Mouse (Mus musculus) liver, adult 2 months (tissue): ENCODE measurements around the gene Arpc4. TPM values are rescaled to one million over a fixed set of nuclear protein-coding genes. Genes with fewer than 3 reads are reported as not detected.
A peak's percentile ranks its signal among the peaks of the same experiment; 100 is the strongest.
"Not testable (repeated sequence)": the region's sequence is repeated elsewhere in the genome, so short reads cannot be mapped to it uniquely, and the experiment has no call there.

Experiments
- DNase-seq: peaks from one replicate; pipeline ENCODE4 v3.0.0-alpha.2; 2011; ENCODE audit warnings: low read depth, low spot score; ENCODE audit errors: extremely low read depth
- H3K27ac ChIP-seq: fragments of 200-500 bp; replicated peaks from 2 replicates; pipeline ENCODE4 v1.5.1; 2012; ENCODE audit warnings: low read depth, mild to moderate bottlenecking, control low read depth, inconsistent platforms, low read length; ENCODE audit not compliant: insufficient read depth
- H3K27me3 ChIP-seq: fragments of 200-500 bp; 2 replicates; pipeline ENCODE4 v1.6.1; 2012; ENCODE audit warnings: mild to moderate bottlenecking, moderate library complexity, low read length, inconsistent platforms; ENCODE audit not compliant: control insufficient read depth, insufficient read depth
- H3K36me3 ChIP-seq: fragments of 200-500 bp; 2 replicates; pipeline ENCODE4 v1.6.1; 2012; ENCODE audit warnings: low read length, inconsistent platforms; ENCODE audit not compliant: control insufficient read depth, insufficient read depth
- H3K4me1 ChIP-seq: fragments of 200-500 bp; 2 replicates; pipeline ENCODE4 v1.6.1; 2011; ENCODE audit warnings: low read length; ENCODE audit not compliant: control insufficient read depth, insufficient read depth
- H3K4me3 ChIP-seq: fragments of 200-500 bp; 2 replicates; pipeline ENCODE4 v1.5.1; 2011; ENCODE audit warnings: low read depth, mild to moderate bottlenecking, control low read depth, low read length, moderate library complexity; ENCODE audit not compliant: insufficient read depth
- H3K79me2 ChIP-seq: fragments of 200-500 bp; 2 replicates; pipeline ENCODE4 v1.6.1; 2012; ENCODE audit warnings: inconsistent platforms, mild to moderate bottlenecking, low read length, moderate library complexity; ENCODE audit not compliant: control insufficient read depth, insufficient read depth
- H3K9ac ChIP-seq: fragments of 200-500 bp; 2 replicates; pipeline ENCODE4 v1.6.1; 2012; ENCODE audit warnings: low read depth, mild to moderate bottlenecking, control low read depth, inconsistent platforms, low read length
- CTCF ChIP-seq: fragments of 200-500 bp; IDR thresholded peaks from 2 replicates; pipeline ENCODE4 v1.5.1; 2011; ENCODE audit warnings: low read depth, low read length, control low read depth
- POLR2A ChIP-seq: fragments of 200-500 bp; IDR thresholded peaks from 2 replicates; pipeline ENCODE4 v1.6.1; 2011; ENCODE audit warnings: low read length, control low read depth; ENCODE audit not compliant: insufficient read depth; ENCODE audit errors: extremely low read depth
- WGBS: fragments of 180-500 bp; shearing (Covaris S2); methylation state at CpG from one replicate; pipeline ENCODE4 v1.1.7; 2018; 5-methylcytosine and 5-hydroxymethylcytosine counted together
- polyA plus RNA-seq: library from polyadenylated mRNA; depleted of rRNA; stranded (reverse); fragments of >200 nt; gene quantifications from 2 replicates; pipeline ENCODE4 v1.2.3, GENCODE M21; 2012; rRNA removed
- total RNA-seq: library from RNA; depleted of rRNA; stranded (reverse); fragments of >200 nt; gene quantifications from 2 replicates; pipeline ENCODE4 v1.2.3, GENCODE M21; 2014; rRNA removed

Gene Arpc4
- total RNA-seq, result 36.0 and 41.8 TPM in 2 replicates
- 31.5 and 36.4 TPM in 2 replicates for polyA plus RNA-seq

GRCm38 (mm10) chr6:113377496-113378385, at the start of gene Arpc4, which contains the start of gene Tada3:
Gene Arpc4, plus strand, starts transcription at chr6:113378115.
Gene Tada3, minus strand, starts transcription at chr6:113377883.
- Histone ChIP-seq H3K4me3 (peak within 1 kb of the TSS; percentile 91), H3K27ac (peak within 1 kb of the TSS; percentile 97), H3K9ac (peak within 1 kb of the TSS; percentile 88), H3K27me3 (no peaks in the 10 kb centered on the region), H3K79me2 (peaks cover 20% of the 10 kb centered on the region; the same call in 1 of the 2 replicates), H3K36me3 (peaks cover 13% of the 10 kb centered on the region; the same call in 1 of the 2 replicates), H3K4me1 (peaks cover 7% of the 10 kb centered on the region)
- peak; percentile 87 for DNase-seq
- TF ChIP-seq POLR2A (peak; percentile 70; the same call in 1 of the 2 replicates), CTCF (no peak)
- under 1% methylated on average over 57 of the region's 61 CpGs for WGBS

GRCm38 (mm10) chr6:113329396-113329795, 48.5 kb upstream of the Arpc4 start:
- H3K4me3 ChIP-seq, result no peak overlapping the region
- TF ChIP-seq CTCF (no peak), POLR2A (no peak)
- H3K9ac ChIP-seq, result no peak overlapping the region
- no peak for DNase-seq
- peaks cover 11% of the 10 kb centered on the region; the same call in 1 of the 2 replicates for H3K36me3 ChIP-seq
- H3K4me1 ChIP-seq, result peaks cover 2% of the 10 kb centered on the region
- H3K27ac ChIP-seq, result no peak overlapping the region
- H3K27me3 ChIP-seq, result no peaks in the 10 kb centered on the region
- WGBS, result 94% methylated on average over 1 of the region's 1 CpGs
- H3K79me2 ChIP-seq, result no peaks in the 10 kb centered on the region

- DNase-seq, result no peak
- Histone ChIP-seq H3K36me3 (peaks cover 9% of the 10 kb centered on the region; the same call in 1 of the 2 replicates), H3K9ac (no peak overlapping the region), H3K27me3 (no peaks in the 10 kb centered on the region), H3K79me2 (no peaks in the 10 kb centered on the region), H3K27ac (no peak overlapping the region), H3K4me1 (peaks cover 2% of the 10 kb centered on the region), H3K4me3 (no peak overlapping the region)
- 72% methylated on average over 2 of the region's 2 CpGs for WGBS
- TF ChIP-seq CTCF, result no peak
- TF ChIP-seq POLR2A, result no peak
Observed at GRCm38 (mm10) chr6:113330547-113330946, 47.4 kb upstream of the Arpc4 start.

GRCm38 (mm10) chr6:113331721-113332120, 46.2 kb upstream of the Arpc4 start:
- no peaks in the 10 kb centered on the region for H3K27me3 ChIP-seq
- no peak for TF ChIP-seq POLR2A
- TF ChIP-seq CTCF, result no peak
- H3K4me3 ChIP-seq, result no peak overlapping the region
- no peak overlapping the region for H3K9ac ChIP-seq
- no peaks in the 10 kb centered on the region for H3K79me2 ChIP-seq
- DNase-seq, result no peak
- H3K27ac ChIP-seq, result no peak overlapping the region
- WGBS, result 92% methylated on average over 11 of the region's 11 CpGs
- H3K4me1 ChIP-seq, result no peaks in the 10 kb centered on the region; the same call in 1 of the 2 replicates
- H3K36me3 ChIP-seq, result peaks cover 18% of the 10 kb centered on the region; the same call in 1 of the 2 replicates

- H3K9ac ChIP-seq, H3K4me3 ChIP-seq, DNase-seq, H3K79me2 ChIP-seq, H3K27ac ChIP-seq, H3K4me1 ChIP-seq, H3K27me3 ChIP-seq: not testable (repeated sequence)
- 56% methylated on average over 6 of the region's 6 CpGs for WGBS
- peaks cover 20% of the 10 kb centered on the region; the same call in 1 of the 2 replicates for H3K36me3 ChIP-seq
Observed at GRCm38 (mm10) chr6:113332734-113333133, 45.2 kb upstream of the Arpc4 start.
